8 mouse cellular contexts compared by ENCODE assay signal in the genomic region with DNA sequence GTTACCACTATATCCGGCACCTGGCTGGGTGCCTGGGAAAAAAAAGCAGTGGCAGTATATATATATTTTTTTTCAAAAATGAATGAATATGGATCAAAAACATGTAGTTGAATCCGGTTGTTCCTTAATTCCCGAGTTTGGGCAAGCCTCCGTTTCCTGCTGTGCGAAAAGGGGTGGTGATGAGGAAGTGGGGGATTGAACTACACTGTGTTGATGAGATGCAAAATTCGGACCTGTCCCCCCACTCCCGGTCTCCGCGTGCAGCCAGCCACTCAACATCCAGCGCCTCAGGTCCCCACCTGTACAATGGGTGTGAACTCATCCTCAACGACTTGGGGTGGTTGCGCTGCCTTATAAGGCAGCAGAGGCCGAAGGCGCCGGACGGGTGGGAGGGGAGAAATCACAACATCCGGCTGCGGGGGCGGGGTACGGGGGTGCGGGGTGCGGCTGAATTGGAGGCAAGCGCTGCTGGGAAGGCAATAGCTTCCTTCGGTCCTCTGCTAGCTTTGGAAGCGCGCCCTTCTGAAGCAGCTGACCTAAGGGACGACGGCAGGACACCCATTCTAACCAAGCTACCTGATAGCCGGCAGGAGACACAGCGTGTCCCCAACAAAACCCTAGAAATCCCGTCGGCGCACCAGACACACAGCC. TPM values are rescaled to one million over a fixed set of nuclear protein-coding genes. Genes with fewer than 3 reads are reported as not detected.
DNase-seq lines count a peak whose midpoint lies in the region; ATAC-seq and TF ChIP-seq lines count a peak whose summit lies in the region.

No protein-coding gene starts in this region.

- H3K4me3 ChIP-seq in lung, adult 2 months (replicated peaks; ENCODE audit: extremely low read depth, low read depth, low read length) = peak overlapping the region; percentile 97
- peak overlapping the region; percentile 88 for H3K4me3 ChIP-seq in midbrain, embryonic 12.5 days

- no peaks in the 10 kb centered on the region for H3K27me3 ChIP-seq in midbrain, embryonic 12.5 days

- WGBS in lung, adult 2 months = 1% methylated on average over 33 of the region's 33 CpGs
- 2% methylated on average over 33 of the region's 33 CpGs for WGBS in midbrain, embryonic 12.5 days

- H3K9ac ChIP-seq in midbrain, embryonic 12.5 days (replicated peaks) = peak overlapping the region; percentile 69

- peak overlapping the region; percentile 74 for H3K4me2 ChIP-seq in midbrain, embryonic 12.5 days (replicated peaks)

- H3K27ac ChIP-seq in midbrain, embryonic 12.5 days (replicated peaks) = peak overlapping the region; percentile 93

- H3K36me3 ChIP-seq in midbrain, embryonic 12.5 days = peaks cover 6% of the 10 kb centered on the region

- H3K4me1 ChIP-seq in lung, adult 2 months (ENCODE audit: control insufficient read depth, insufficient read depth, low read length) = peaks cover 16% of the 10 kb centered on the region
- peaks cover 34% of the 10 kb centered on the region for H3K4me1 ChIP-seq in midbrain, embryonic 12.5 days

- no peaks in the 10 kb centered on the region for H3K9me3 ChIP-seq in midbrain, embryonic 12.5 days

- DNase-seq in cerebellum, adult 11 months = no peak
- no peak for DNase-seq in lung, adult 2 months
- no peak for DNase-seq in lung, postnatal 4 days
- peak; percentile 83 to 90 for DNase-seq in kidney, postnatal 36 days
- no peak for DNase-seq in Muller cell, postnatal 12 days (ENCODE audit: inconsistent ontology term)

- peak; percentile 47 for ATAC-seq in cerebellum, adult (ENCODE audit: insufficient number of reproducible peaks, low FRiP score, low TSS enrichment)
- ATAC-seq in erythroblast, adult 5-6 weeks (replicated peaks; ENCODE audit: low FRiP score, poor library complexity, severe bottlenecking) = peak; percentile 24
- peak; percentile 74 for ATAC-seq in midbrain, embryonic 12.5 days (ENCODE audit: low FRiP score, low read depth)

- TF ChIP-seq POLR2A in lung, adult 2 months (IDR thresholded peaks at IDR 0.05; ENCODE audit: borderline replicate concordance, extremely low read depth, low read depth, low read length) = peak; percentile 56; the same call in 1 of the 2 replicates

- no peak for TF ChIP-seq CTCF in lung, adult 2 months (IDR thresholded peaks at IDR 0.05; ENCODE audit: insufficient read depth, low read length)

RNA-seq across cellular contexts. Expression of gene Grk6, which starts 0.5 kb away (rescaled TPM):
- polyA plus RNA-seq in lung, adult 2 months (2012; rRNA removed) = 45.2 and 55.5 TPM in 2 replicates
- total RNA-seq in erythroblast, adult 5-6 weeks (2015; ENCODE audit: low replicate concordance) = 24.2 and 25.2 TPM in 2 replicates
- 33.4 and 38.2 TPM in 2 replicates for total RNA-seq in erythroblast, adult 5-6 weeks (2017; ENCODE audit: low replicate concordance)
- 53.1 and 58.5 TPM in 2 replicates for polyA plus RNA-seq in midbrain, embryonic 12.5 days (2016; fragmentation: Nextera tagmentation; extraction: Ambion mirVana)

RNA-seq across cellular contexts. Expression of gene F12, which starts 17.8 kb away (rescaled TPM):
- polyA plus RNA-seq in lung, adult 2 months (2012; rRNA removed) = 0.19 and 0.36 TPM in 2 replicates
- not detected in 2 replicates for total RNA-seq in erythroblast, adult 5-6 weeks (2015; ENCODE audit: low replicate concordance)
- not detected in 2 replicates for total RNA-seq in erythroblast, adult 5-6 weeks (2017; ENCODE audit: low replicate concordance)
- not detected in 2 replicates for polyA plus RNA-seq in midbrain, embryonic 12.5 days (2016; fragmentation: Nextera tagmentation; extraction: Ambion mirVana)

RNA-seq across cellular contexts. Expression of gene Prr7, which starts 19.7 kb away (rescaled TPM):
- polyA plus RNA-seq in lung, adult 2 months (2012; rRNA removed) = 5.6 and 9.6 TPM in 2 replicates
- total RNA-seq in erythroblast, adult 5-6 weeks (2015; ENCODE audit: low replicate concordance) = not detected in 2 replicates
- total RNA-seq in erythroblast, adult 5-6 weeks (2017; ENCODE audit: low replicate concordance) = not detected in 2 replicates
- polyA plus RNA-seq in midbrain, embryonic 12.5 days (2016; fragmentation: Nextera tagmentation; extraction: Ambion mirVana) = 2.0 and 2.3 TPM in 2 replicates

RNA-seq across cellular contexts. Expression of gene Pfn3, which starts 29.4 kb away (rescaled TPM):
- not detected in 2 replicates for polyA plus RNA-seq in lung, adult 2 months (2012; rRNA removed)
- not detected in 2 replicates for total RNA-seq in erythroblast, adult 5-6 weeks (2015; ENCODE audit: low replicate concordance)
- not detected in 2 replicates for total RNA-seq in erythroblast, adult 5-6 weeks (2017; ENCODE audit: low replicate concordance)
- polyA plus RNA-seq in midbrain, embryonic 12.5 days (2016; fragmentation: Nextera tagmentation; extraction: Ambion mirVana) = not detected in 2 replicates

RNA-seq across cellular contexts. Expression of gene Dbn1, which starts 43.5 kb away (rescaled TPM):
- polyA plus RNA-seq in lung, adult 2 months (2012; rRNA removed) = 20.6 and 21.6 TPM in 2 replicates
- total RNA-seq in erythroblast, adult 5-6 weeks (2015; ENCODE audit: low replicate concordance) = 0.42 TPM in 1 of 2 replicates, not detected in the other
- not detected in 2 replicates for total RNA-seq in erythroblast, adult 5-6 weeks (2017; ENCODE audit: low replicate concordance)
- 558 and 585 TPM in 2 replicates for polyA plus RNA-seq in midbrain, embryonic 12.5 days (2016; fragmentation: Nextera tagmentation; extraction: Ambion mirVana)

Comparison
In these comparisons a context has a peak if more than half of its experiments do, and no peak if none do; other contexts are left out.
1. ATAC-seq: peak in every context shown above with its lines; median percentile 74 in midbrain, embryonic 12.5 days; 47 in cerebellum, adult; 24 in erythroblast, adult 5-6 weeks.
2. DNase-seq: peak in kidney, postnatal 36 days (2 of 2); none in cerebellum, adult 11 months (single experiment), lung, adult 2 months (single experiment), lung, postnatal 4 days (0 of 2) and Muller cell, postnatal 12 days (single experiment).